Mouse (Mus musculus) G1E (cell line): ENCODE data around the gene Cdkn2b.

Source experiments
- CTCF ChIP-seq: IDR thresholded peaks from 2 replicates; pipeline ENCODE4 v1.5.1; 2012; ENCODE audit warnings: low read depth, low read length, inconsistent platforms, mixed read lengths
- GATA1 ChIP-seq: IDR thresholded peaks from 2 replicates; pipeline ENCODE4 v1.6.1; 2012; ENCODE audit warnings: borderline replicate concordance, low read length, inconsistent platforms, mixed read lengths
- POLR2AphosphoS5 ChIP-seq: IDR thresholded peaks from 2 replicates; pipeline ENCODE4 v1.6.1; 2012; ENCODE audit warnings: low read depth, low read length, inconsistent platforms; ENCODE audit not compliant: insufficient replicate concordance

DNA sequence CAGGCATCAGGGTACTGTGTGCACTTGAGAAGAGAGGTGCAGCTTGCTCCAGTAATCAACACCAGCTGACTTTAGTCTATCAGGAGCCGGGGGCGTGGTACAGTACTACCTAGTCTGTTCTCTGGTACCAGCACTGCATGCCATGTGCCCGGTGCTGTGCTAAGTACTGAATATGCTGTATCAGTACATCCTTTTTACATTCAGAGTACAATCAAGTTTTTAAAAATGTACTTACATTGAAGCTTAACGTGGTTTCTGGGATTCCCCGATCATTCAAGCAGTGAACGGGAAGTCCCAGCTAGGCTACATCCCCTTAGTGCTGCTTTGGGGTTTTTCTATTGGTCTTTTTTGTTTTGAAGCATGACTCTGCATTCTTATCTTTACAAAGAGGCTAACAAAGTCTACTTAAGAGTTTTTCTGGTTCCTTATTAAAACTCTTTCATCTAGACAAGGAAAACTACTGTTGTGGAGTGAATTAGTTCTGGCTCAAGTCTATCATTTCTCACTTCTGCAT is 40.2 kb upstream of the Cdkn2b start:
- TF ChIP-seq GATA1 = no peak
- no peak for TF ChIP-seq CTCF
- no peak for TF ChIP-seq POLR2AphosphoS5
